Mouse (Mus musculus) ovary, postnatal 14 days (tissue): ENCODE measurements at regions not wholly inside any gene's neighbourhood (a gene's known extent, or its start where the extent isn't known, plus 50 kb on each side); places are given as distances from the start of the nearest gene placed in this dataset.
A peak's percentile ranks its signal among the peaks of the same experiment; 100 is the strongest.

Experiments used
- DNase-seq: peaks from one replicate; pipeline ENCODE4 v3.0.0; 2022; ENCODE audit warnings: low spot score

GRCm38 (mm10) chr13:107535213-107535612 is 509.0 kb upstream of the Smim15 start:
- no peak for DNase-seq

- DNase-seq: no peak
Measured at GRCm38 (mm10) chr13:107533323-107533722, 510.9 kb upstream of the Smim15 start.

GRCm38 (mm10) chr13:107531528-107531927 is 509.6 kb upstream of the Kif2a start:
- DNase-seq: no peak

GRCm38 (mm10) chr13:107531026-107531425 is 509.1 kb upstream of the Kif2a start:
- no peak for DNase-seq

GRCm38 (mm10) chr13:107530392-107530791 is 508.5 kb upstream of the Kif2a start:
- no peak for DNase-seq

- no peak for DNase-seq
Measured at GRCm38 (mm10) chr13:107528724-107529456, 507.0 kb upstream of the Kif2a start.

- DNase-seq: no peak
Measured at GRCm38 (mm10) chr13:107522942-107523341, 501.0 kb upstream of the Kif2a start.

- no peak for DNase-seq
Measured at GRCm38 (mm10) chr13:107514236-107514635, 492.3 kb upstream of the Kif2a start.

GRCm38 (mm10) chr13:107513274-107514146 is 491.6 kb upstream of the Kif2a start:
- no peak for DNase-seq

GRCm38 (mm10) chr13:107507336-107507735 is 485.4 kb upstream of the Kif2a start:
- DNase-seq: no peak

- DNase-seq: no peak
Measured at GRCm38 (mm10) chr13:107506832-107507231, 484.9 kb upstream of the Kif2a start.

GRCm38 (mm10) chr13:107505318-107505717 is 483.4 kb upstream of the Kif2a start:
- DNase-seq: no peak

GRCm38 (mm10) chr13:107502261-107502660 is 480.3 kb upstream of the Kif2a start:
- DNase-seq: no peak

GRCm38 (mm10) chr13:107500776-107501489 is 479.0 kb upstream of the Kif2a start:
- no peak for DNase-seq

GRCm38 (mm10) chr13:107499296-107499695 is 477.4 kb upstream of the Kif2a start:
- no peak for DNase-seq

- no peak for DNase-seq
Measured at GRCm38 (mm10) chr13:107495161-107495732, 473.3 kb upstream of the Kif2a start.

GRCm38 (mm10) chr13:107493765-107494164 is 471.8 kb upstream of the Kif2a start:
- peak; percentile 22 for DNase-seq

- DNase-seq: no peak
Measured at GRCm38 (mm10) chr13:107492448-107492847, 470.5 kb upstream of the Kif2a start.

GRCm38 (mm10) chr13:107491423-107491822 is 469.5 kb upstream of the Kif2a start:
- DNase-seq: no peak

- no peak for DNase-seq
Measured at GRCm38 (mm10) chr13:107485400-107486017, 463.6 kb upstream of the Kif2a start.

- DNase-seq: no peak
Measured at GRCm38 (mm10) chr13:107484630-107484998, 462.7 kb upstream of the Kif2a start.
